Mouse (Mus musculus) G1E (cell line): Measurements from ENCODE around the gene Cp.

ENCODE experiments used
- CTCF ChIP-seq: IDR thresholded peaks from 2 replicates; pipeline ENCODE4 v1.5.1; 2012; ENCODE audit warnings: low read depth, low read length, inconsistent platforms, mixed read lengths
- GATA1 ChIP-seq: IDR thresholded peaks from 2 replicates; pipeline ENCODE4 v1.6.1; 2012; ENCODE audit warnings: borderline replicate concordance, low read length, inconsistent platforms, mixed read lengths
- GATA2 ChIP-seq: IDR thresholded peaks from 2 replicates; pipeline ENCODE4 v1.6.1; 2012; ENCODE audit warnings: low read depth, low read length, inconsistent platforms, borderline replicate concordance
- POLR2AphosphoS5 ChIP-seq: IDR thresholded peaks from 2 replicates; pipeline ENCODE4 v1.6.1; 2012; ENCODE audit warnings: low read depth, low read length, inconsistent platforms; ENCODE audit not compliant: insufficient replicate concordance
- TAL1 ChIP-seq: conservative IDR thresholded peaks from 2 replicates; pipeline ENCODE4 v1.6.1; 2012; ENCODE audit warnings: low read depth, low read length, inconsistent platforms, mixed read lengths

DNA sequence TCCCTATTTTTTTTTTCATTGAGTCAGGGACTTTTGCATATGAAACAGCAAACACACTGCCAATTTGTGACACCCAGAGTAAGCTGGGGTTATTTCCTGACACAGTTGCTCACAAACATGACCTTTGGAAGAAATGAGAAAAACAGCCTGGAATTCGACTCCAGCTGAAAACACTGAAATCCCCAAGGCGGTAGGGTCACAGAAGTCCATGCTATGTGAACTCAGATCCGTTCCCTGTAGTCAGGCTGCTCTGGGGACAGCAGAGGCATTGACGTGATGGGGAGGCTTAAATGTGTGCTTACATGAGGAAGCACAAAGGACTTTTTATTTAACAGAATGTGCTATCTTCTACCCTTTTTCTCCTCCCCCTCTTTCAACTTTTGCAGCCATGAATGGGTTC, 21.6 kb downstream of the Cp start:
- no peak for TF ChIP-seq CTCF
- TF ChIP-seq TAL1, result no peak
- no peak for TF ChIP-seq GATA2
- TF ChIP-seq GATA1, result no peak
- no peak for TF ChIP-seq POLR2AphosphoS5
